Mouse (Mus musculus): ENCODE measurements at regions not wholly inside any gene's neighbourhood (a gene's known extent, or its start where the extent isn't known, plus 50 kb on each side); places are given as distances from the start of the nearest gene placed in this dataset.

DNA sequence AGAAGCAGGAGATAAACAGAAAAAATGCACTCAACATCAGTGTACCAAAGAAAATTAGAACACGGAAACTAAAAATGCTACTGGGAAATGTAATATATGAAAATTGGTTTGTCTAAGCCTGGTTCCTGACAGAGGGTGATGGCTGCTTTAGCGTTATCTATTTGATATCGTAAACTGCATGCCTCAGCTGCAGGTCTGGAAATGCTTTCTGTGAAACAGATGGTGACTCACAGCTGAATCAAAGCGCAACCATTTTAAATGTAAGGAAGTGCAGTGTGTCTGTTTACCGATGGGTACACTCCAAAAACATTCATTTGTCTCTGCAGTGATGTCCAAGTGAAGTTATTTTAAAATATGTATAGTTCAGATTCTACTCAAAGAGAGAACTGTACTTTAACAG, 694.0 kb downstream of the 1190002N15Rik start:
- Histone ChIP-seq H3K27ac (replicated peaks in 1 of 2; ENCODE audit: control insufficient read depth in 1 of 2, insufficient read depth in 1 of 2, low read depth in 2 of 2, low read length in 2 of 2) (no peak overlapping the region), H3K4me2 (ENCODE audit: low read length) (no peak overlapping the region), H3K9me3 (ENCODE audit: control insufficient read depth, low read length) (no peaks in the 10 kb centered on the region), H3K36me3 (ENCODE audit: control insufficient read depth, insufficient read depth, low read length) (no peaks in the 10 kb centered on the region), H3K4me3 (ENCODE audit: control insufficient read depth in 1 of 2, insufficient read depth in 1 of 2, low read depth in 1 of 2, low read length in 2 of 2) (no peak overlapping the region), H3K9ac (ENCODE audit: low read length) (no peak overlapping the region), H3K27me3 (ENCODE audit: control insufficient read depth, insufficient read depth, low read length) (no peaks in the 10 kb centered on the region), H3K4me1 (ENCODE audit: control insufficient read depth in 2 of 2, insufficient read depth in 2 of 2, low read length in 2 of 2) (no peaks in the 10 kb centered on the region)
- no peak for ATAC-seq (ENCODE audit: insufficient number of reproducible peaks, insufficient read depth, low FRiP score, low read depth)
- WGBS = 55% methylated on average over 5 of the region's 5 CpGs

All from heart, embryonic 14.5 days (tissue).